Mouse (Mus musculus) kidney, embryonic 14.5 days (tissue): ENCODE measurements around the gene Lrriq3. TPM values are rescaled to one million over a fixed set of nuclear protein-coding genes. Genes with fewer than 3 reads are reported as not detected.

ENCODE experiments used
- ATAC-seq: fragments of 200-750 bp; cut with Nextera tagmentation; 2 replicates; pipeline ENCODE4 v1.8.0; 2017; ENCODE audit warnings: moderate number of reproducible peaks, mild to moderate bottlenecking, moderate TSS enrichment, moderate library complexity; ENCODE audit not compliant: low FRiP score, low TSS enrichment
- H3K27ac ChIP-seq: fragments of 300-500 bp; sonication (generic); 2 replicates; pipeline ENCODE4 v1.5.1; 2014; ENCODE audit warnings: low read depth, mild to moderate bottlenecking, low read length, moderate library complexity, mixed read lengths
- H3K27me3 ChIP-seq: fragments of 300-500 bp; sonication (generic); 2 replicates; pipeline ENCODE4 v1.6.1; 2014; ENCODE audit warnings: mild to moderate bottlenecking, low read length; ENCODE audit not compliant: control insufficient read depth, insufficient read depth
- H3K36me3 ChIP-seq: fragments of 300-500 bp; sonication (generic); 2 replicates; pipeline ENCODE4 v1.6.1; 2014; ENCODE audit warnings: low read length, mixed read lengths; ENCODE audit not compliant: control insufficient read depth, insufficient read depth
- H3K4me1 ChIP-seq: fragments of 300-500 bp; sonication (generic); 2 replicates; pipeline ENCODE4 v1.6.1; 2014; ENCODE audit warnings: low read length, mixed read lengths; ENCODE audit not compliant: control insufficient read depth, insufficient read depth
- H3K4me2 ChIP-seq: fragments of 300-500 bp; sonication (generic); replicated peaks from 2 replicates; pipeline ENCODE4 v1.6.1; 2014; ENCODE audit warnings: low read depth, mild to moderate bottlenecking, low read length
- H3K4me3 ChIP-seq: fragments of 300-500 bp; sonication (generic); 2 replicates; pipeline ENCODE4 v1.5.1; 2014; ENCODE audit warnings: mild to moderate bottlenecking, low read length
- H3K9ac ChIP-seq: fragments of 300-500 bp; sonication (generic); 2 replicates; pipeline ENCODE4 v1.6.1; 2014; ENCODE audit warnings: low read depth, mild to moderate bottlenecking, low read length, moderate library complexity
- H3K9me3 ChIP-seq: fragments of 300-500 bp; sonication (generic); 2 replicates; pipeline ENCODE4 v1.6.1; 2016; ENCODE audit warnings: low read length; ENCODE audit not compliant: control insufficient read depth
- WGBS: fragments of 180-500 bp; shearing (Covaris S2); extraction: QIAGEN DNeasy Blood & Tissue Kit; methylation state at CpG from one replicate; pipeline ENCODE4 v1.1.7; 2014; 5-methylcytosine and 5-hydroxymethylcytosine counted together
- polyA plus RNA-seq: library from polyadenylated mRNA; unstranded; fragments of >200 nt; fragmentation: Nextera tagmentation; extraction: Ambion mirVana; gene quantifications from 2 replicates; pipeline ENCODE4 v1.2.1, GENCODE M21; 2014

Gene Lrriq3
- polyA plus RNA-seq, 1 experiment from 2014 or later = 1.4 TPM

- H3K36me3 ChIP-seq = no peaks in the 10 kb centered on the region
- H3K9me3 ChIP-seq = no peaks in the 10 kb centered on the region
- no peaks in the 10 kb centered on the region for H3K27me3 ChIP-seq
- 76% methylated on average over 2 of the region's 2 CpGs for WGBS
- no peak for ATAC-seq
- H3K4me3 ChIP-seq = no peak overlapping the region
- H3K9ac ChIP-seq = no peak overlapping the region
- H3K27ac ChIP-seq = no peak overlapping the region
- H3K4me2 ChIP-seq = no peak overlapping the region
- H3K4me1 ChIP-seq = no peaks in the 10 kb centered on the region
Measured at GRCm38 (mm10) chr3:155188857-155189256, 95.6 kb downstream of the Lrriq3 start.

DNA sequence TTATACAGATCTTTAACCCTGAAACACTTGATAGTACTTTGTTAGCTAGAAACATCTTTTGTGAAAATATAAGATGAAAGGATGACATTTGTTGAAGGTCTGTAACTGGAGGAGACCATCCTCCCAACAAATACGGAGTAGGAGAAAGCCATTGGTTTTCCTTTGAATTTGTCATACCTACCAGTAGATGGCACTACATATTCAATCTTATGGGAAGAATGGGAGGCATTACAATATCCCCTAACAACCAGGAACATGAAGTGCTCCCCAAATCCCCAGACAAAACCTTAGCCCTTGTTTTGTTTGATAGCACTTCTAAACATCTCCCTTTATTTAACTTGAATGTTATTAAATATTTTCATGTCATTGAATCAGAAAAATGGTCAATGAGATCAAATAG lies 141.7 kb downstream of the Lrriq3 start:
- Histone ChIP-seq H3K27me3 (no peaks in the 10 kb centered on the region), H3K9ac (no peak overlapping the region), H3K36me3 (no peaks in the 10 kb centered on the region), H3K4me2 (no peak overlapping the region), H3K4me3 (no peak overlapping the region), H3K9me3 (no peaks in the 10 kb centered on the region), H3K4me1 (no peaks in the 10 kb centered on the region), H3K27ac (no peak overlapping the region)
- 8% methylated on average over 1 of the region's 1 CpGs for WGBS
- ATAC-seq = peak; percentile 81; the same call in 1 of the 2 replicates

DNA sequence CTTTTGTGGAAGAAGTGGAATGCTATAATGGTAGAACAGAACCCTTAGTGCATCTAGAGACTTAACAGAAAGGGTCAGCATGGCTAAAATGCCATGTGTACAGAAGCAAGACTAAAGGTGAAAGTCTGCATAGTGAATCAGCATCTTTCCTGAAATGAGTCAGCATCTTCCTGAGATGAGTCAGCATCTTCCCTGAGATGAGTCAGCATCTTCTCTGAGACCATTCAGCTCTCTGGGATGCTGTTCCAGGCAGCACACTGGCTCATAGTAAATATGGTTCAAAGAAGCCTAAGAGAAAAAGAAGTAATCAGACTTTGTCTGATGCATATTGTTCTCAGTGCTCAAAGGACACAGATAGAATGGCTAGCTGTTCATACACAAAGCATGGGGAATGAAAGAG lies 142.3 kb downstream of the Lrriq3 start:
- no peaks in the 10 kb centered on the region for H3K27me3 ChIP-seq
- H3K4me3 ChIP-seq = no peak overlapping the region
- H3K9me3 ChIP-seq = no peaks in the 10 kb centered on the region
- no peak overlapping the region for H3K9ac ChIP-seq
- H3K27ac ChIP-seq = no peak overlapping the region
- H3K4me1 ChIP-seq = no peaks in the 10 kb centered on the region
- no peak for ATAC-seq
- H3K4me2 ChIP-seq = no peak overlapping the region
- H3K36me3 ChIP-seq = no peaks in the 10 kb centered on the region

Other genes with a start within 250 kb of the Lrriq3 start
- not detected in 2 replicates for gene Tnni3k, start 38.0 kb upstream of the Lrriq3 start, polyA plus RNA-seq
- 11.9 and 14.4 TPM in 2 replicates for gene Fpgt, start within 50 bp of the Lrriq3 start, polyA plus RNA-seq